Mouse (Mus musculus): ENCODE data around the gene Sorl1. TPM values are rescaled to one million over a fixed set of nuclear protein-coding genes. Genes with fewer than 3 reads are reported as not detected.

Gene Sorl1
- polyA plus RNA-seq, 1 experiment from 2014 or later: 13.3 TPM

GRCm38 (mm10) chr9:42148036-42148435 lies 23.9 kb upstream of the Sorl1 start:
- Histone ChIP-seq H3K36me3 (no peaks in the 10 kb centered on the region), H3K4me2 (no peak overlapping the region), H3K9ac (replicated peaks) (no peak overlapping the region), H3K4me3 (replicated peaks) (no peak overlapping the region), H3K27me3 (replicated peaks) (no peaks in the 10 kb centered on the region), H3K4me1 (peaks cover 6% of the 10 kb centered on the region), H3K27ac (replicated peaks) (no peak overlapping the region), H3K9me3 (replicated peaks) (no peaks in the 10 kb centered on the region)
- no peak for ATAC-seq (ENCODE audit: low FRiP score)
- WGBS: 85% methylated on average over 4 of the region's 4 CpGs

DNA sequence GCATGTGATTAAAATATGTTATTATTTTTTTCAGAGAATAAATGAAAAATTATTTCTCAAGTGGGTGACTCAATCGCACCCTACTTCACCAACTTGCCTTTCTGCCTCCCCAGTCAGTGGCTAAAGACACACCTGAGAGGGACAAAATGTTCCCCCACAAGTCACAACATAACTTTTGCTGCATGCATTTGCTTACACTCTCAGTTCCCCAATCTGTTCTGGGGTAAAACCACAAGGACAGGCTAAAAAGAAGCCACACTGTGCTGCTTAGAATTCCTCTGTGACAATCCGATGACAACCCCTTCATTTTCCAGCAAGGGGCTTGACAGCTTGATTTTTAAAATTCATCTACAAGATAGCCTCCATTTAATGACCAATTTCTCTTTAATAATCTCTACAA lies 22.4 kb upstream of the Sorl1 start:
- Histone ChIP-seq H3K36me3 (no peaks in the 10 kb centered on the region), H3K27ac (replicated peaks) (no peak overlapping the region), H3K27me3 (replicated peaks) (no peaks in the 10 kb centered on the region), H3K4me1 (peaks cover 8% of the 10 kb centered on the region), H3K4me2 (no peak overlapping the region), H3K4me3 (replicated peaks) (no peak overlapping the region), H3K9ac (replicated peaks) (no peak overlapping the region), H3K9me3 (replicated peaks) (no peaks in the 10 kb centered on the region)
- no peak for ATAC-seq (ENCODE audit: low FRiP score)
- WGBS: 88% methylated on average over 2 of the region's 2 CpGs

GRCm38 (mm10) chr9:42141549-42142210 lies 17.6 kb upstream of the Sorl1 start:
- ATAC-seq (ENCODE audit: low FRiP score): no peak
- no peak overlapping the region for H3K4me3 ChIP-seq (replicated peaks)
- WGBS: 82% methylated on average over 6 of the region's 6 CpGs
- no peaks in the 10 kb centered on the region for H3K9me3 ChIP-seq (replicated peaks)
- no peak overlapping the region for H3K27ac ChIP-seq (replicated peaks)
- H3K4me1 ChIP-seq: peaks cover 8% of the 10 kb centered on the region
- H3K4me2 ChIP-seq: no peak overlapping the region
- H3K36me3 ChIP-seq: no peaks in the 10 kb centered on the region
- no peaks in the 10 kb centered on the region for H3K27me3 ChIP-seq (replicated peaks)
- H3K9ac ChIP-seq (replicated peaks): no peak overlapping the region

GRCm38 (mm10) chr9:42138248-42138858 lies 14.3 kb upstream of the Sorl1 start:
- Histone ChIP-seq H3K4me1 (peaks cover 6% of the 10 kb centered on the region), H3K4me3 (replicated peaks) (no peak overlapping the region), H3K4me2 (no peak overlapping the region), H3K27me3 (replicated peaks) (no peaks in the 10 kb centered on the region), H3K36me3 (no peaks in the 10 kb centered on the region), H3K27ac (replicated peaks) (no peak overlapping the region), H3K9me3 (replicated peaks) (no peaks in the 10 kb centered on the region), H3K9ac (replicated peaks) (no peak overlapping the region)
- ATAC-seq (ENCODE audit: low FRiP score): no peak
- 93% methylated on average over 4 of the region's 4 CpGs for WGBS

DNA sequence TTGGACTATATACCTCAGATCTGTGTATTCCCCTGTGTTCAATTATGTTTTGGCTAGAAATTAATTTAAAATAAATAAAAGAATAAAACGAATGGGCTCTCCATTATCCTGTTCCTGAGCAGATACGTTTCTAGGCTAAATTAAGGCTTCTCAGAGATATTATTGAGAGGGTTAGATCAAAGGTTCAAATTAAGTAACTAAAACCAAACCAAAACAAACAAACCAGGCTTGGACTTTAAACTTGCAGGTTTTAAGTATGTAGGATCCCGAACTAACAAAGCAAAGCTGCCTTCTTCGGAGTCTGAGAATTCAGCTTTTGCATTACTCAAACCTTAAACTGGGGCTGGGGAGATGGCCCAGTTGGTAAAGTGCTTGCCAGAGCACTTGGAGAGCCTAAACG lies 13.5 kb upstream of the Sorl1 start:
- Histone ChIP-seq H3K9ac (replicated peaks) (no peak overlapping the region), H3K27me3 (replicated peaks) (no peaks in the 10 kb centered on the region), H3K27ac (replicated peaks) (no peak overlapping the region), H3K9me3 (replicated peaks) (no peaks in the 10 kb centered on the region), H3K36me3 (no peaks in the 10 kb centered on the region), H3K4me3 (replicated peaks) (no peak overlapping the region), H3K4me2 (no peak overlapping the region), H3K4me1 (no peaks in the 10 kb centered on the region)
- ATAC-seq (ENCODE audit: low FRiP score): no peak
- WGBS: 82% methylated on average over 5 of the region's 5 CpGs

GRCm38 (mm10) chr9:42130793-42131760 lies 7.0 kb upstream of the Sorl1 start:
- H3K4me2 ChIP-seq: no peak overlapping the region
- H3K4me1 ChIP-seq: no peaks in the 10 kb centered on the region; the same call in 1 of the 2 replicates
- H3K27me3 ChIP-seq (replicated peaks): no peaks in the 10 kb centered on the region
- H3K9me3 ChIP-seq (replicated peaks): no peaks in the 10 kb centered on the region
- H3K27ac ChIP-seq (replicated peaks): no peak overlapping the region
- H3K36me3 ChIP-seq: no peaks in the 10 kb centered on the region
- no peak overlapping the region for H3K9ac ChIP-seq (replicated peaks)
- H3K4me3 ChIP-seq (replicated peaks): no peak overlapping the region
- WGBS: 56% methylated on average over 13 of the region's 13 CpGs
- no peak for ATAC-seq (ENCODE audit: low FRiP score)

DNA sequence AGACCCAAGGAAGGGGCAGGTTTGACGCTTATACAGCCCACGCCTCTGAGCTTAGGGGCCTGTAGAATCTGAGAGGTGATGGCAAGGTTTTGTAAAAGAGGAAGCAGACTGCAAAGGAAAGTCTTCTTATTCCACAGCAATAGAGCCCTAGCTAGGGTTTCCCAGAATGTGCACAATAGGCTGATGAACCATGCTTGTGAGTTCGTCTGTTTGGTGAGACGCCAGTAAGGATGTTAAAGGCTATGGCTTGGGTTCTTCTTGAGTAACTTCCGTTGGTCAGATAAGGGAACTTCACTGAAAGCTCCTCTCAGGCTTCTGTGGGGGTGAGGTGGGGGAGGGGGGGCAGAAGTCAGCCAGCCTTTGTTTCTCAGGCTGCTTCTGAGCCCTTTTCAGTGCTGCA lies 3.9 kb upstream of the Sorl1 start:
- Histone ChIP-seq H3K27ac (replicated peaks) (no peak overlapping the region), H3K9ac (replicated peaks) (no peak overlapping the region), H3K4me3 (replicated peaks) (no peak overlapping the region), H3K4me2 (no peak overlapping the region), H3K36me3 (no peaks in the 10 kb centered on the region), H3K9me3 (replicated peaks) (no peaks in the 10 kb centered on the region), H3K27me3 (replicated peaks) (no peaks in the 10 kb centered on the region), H3K4me1 (peaks cover 16% of the 10 kb centered on the region)
- no peak for ATAC-seq (ENCODE audit: low FRiP score)
- 87% methylated on average over 5 of the region's 5 CpGs for WGBS

DNA sequence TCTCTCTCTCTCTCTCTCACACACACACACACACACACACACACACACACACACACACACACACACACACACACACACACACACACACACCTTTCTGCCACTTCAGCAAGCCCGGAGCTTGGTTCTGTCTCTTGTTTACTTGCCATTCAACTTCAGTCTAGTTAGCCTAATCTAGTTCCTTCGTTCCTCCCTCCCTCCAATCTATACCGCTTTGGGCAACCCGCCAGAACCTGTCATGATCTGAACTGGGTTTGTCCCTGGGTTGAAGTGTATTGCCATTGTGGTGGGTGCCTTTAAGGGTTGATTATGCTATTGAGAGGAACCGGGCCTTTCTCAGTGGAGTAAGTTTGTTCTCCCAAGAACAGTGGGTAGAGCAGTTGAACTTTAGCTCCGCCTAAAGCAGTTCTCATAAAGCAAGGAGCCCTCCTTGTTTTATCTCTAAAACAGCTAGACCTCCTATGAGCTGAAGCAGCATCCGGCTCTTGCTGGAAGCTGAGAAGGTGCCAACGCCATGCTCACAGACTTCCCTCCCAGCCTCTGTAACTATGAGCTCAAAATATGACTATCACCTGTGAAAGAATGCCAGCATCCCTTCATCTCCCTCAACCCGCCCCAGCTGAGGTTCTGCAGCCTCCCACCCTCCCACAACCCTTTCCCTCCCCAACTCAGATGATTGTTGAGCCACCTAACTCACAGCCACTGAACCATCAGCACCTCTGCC lies 1.3 kb upstream of the Sorl1 start:
- peaks cover 39% of the 10 kb centered on the region for H3K4me1 ChIP-seq
- no peak overlapping the region for H3K4me2 ChIP-seq
- no peaks in the 10 kb centered on the region for H3K27me3 ChIP-seq (replicated peaks)
- 85% methylated on average over 9 of the region's 9 CpGs for WGBS
- no peaks in the 10 kb centered on the region for H3K36me3 ChIP-seq
- H3K9ac ChIP-seq (replicated peaks): no peak overlapping the region
- no peak overlapping the region for H3K4me3 ChIP-seq (replicated peaks)
- no peak overlapping the region for H3K27ac ChIP-seq (replicated peaks)
- no peak for ATAC-seq (ENCODE audit: low FRiP score)
- H3K9me3 ChIP-seq (replicated peaks): no peaks in the 10 kb centered on the region

- ATAC-seq (ENCODE audit: low FRiP score): peak; percentile 36
These were observed 893 bp downstream of the Sorl1 start for GRCm38 (mm10) chr9:42123204-42123603.

GRCm38 (mm10) chr9:42122441-42122840 lies 1.7 kb downstream of the Sorl1 start:
- WGBS: 70% methylated on average over 6 of the region's 6 CpGs
- Histone ChIP-seq H3K4me2 (peak overlapping the region; percentile 96), H3K4me3 (replicated peaks) (peak overlapping the region; percentile 88), H3K9ac (replicated peaks) (peak overlapping the region; percentile 94; the same call in 1 of the 2 replicates), H3K27ac (replicated peaks) (no peak overlapping the region), H3K9me3 (replicated peaks) (no peaks in the 10 kb centered on the region), H3K4me1 (peaks cover 67% of the 10 kb centered on the region), H3K36me3 (no peaks in the 10 kb centered on the region), H3K27me3 (replicated peaks) (no peaks in the 10 kb centered on the region)
- ATAC-seq (ENCODE audit: low FRiP score): no peak

More at GRCm38 (mm10) chr9:42123204-42123603, 893 bp downstream of the Sorl1 start:
- H3K27ac ChIP-seq (replicated peaks): peak overlapping the region; percentile 86
- H3K36me3 ChIP-seq: no peaks in the 10 kb centered on the region
- peak overlapping the region; percentile 94 for H3K9ac ChIP-seq (replicated peaks)
- peak overlapping the region; percentile 96 for H3K4me2 ChIP-seq
- no peaks in the 10 kb centered on the region for H3K9me3 ChIP-seq (replicated peaks)
- H3K4me1 ChIP-seq: peaks cover 59% of the 10 kb centered on the region
- H3K27me3 ChIP-seq (replicated peaks): no peaks in the 10 kb centered on the region
- WGBS: 16% methylated on average over 11 of the region's 11 CpGs
- H3K4me3 ChIP-seq (replicated peaks): peak overlapping the region; percentile 88

DNA sequence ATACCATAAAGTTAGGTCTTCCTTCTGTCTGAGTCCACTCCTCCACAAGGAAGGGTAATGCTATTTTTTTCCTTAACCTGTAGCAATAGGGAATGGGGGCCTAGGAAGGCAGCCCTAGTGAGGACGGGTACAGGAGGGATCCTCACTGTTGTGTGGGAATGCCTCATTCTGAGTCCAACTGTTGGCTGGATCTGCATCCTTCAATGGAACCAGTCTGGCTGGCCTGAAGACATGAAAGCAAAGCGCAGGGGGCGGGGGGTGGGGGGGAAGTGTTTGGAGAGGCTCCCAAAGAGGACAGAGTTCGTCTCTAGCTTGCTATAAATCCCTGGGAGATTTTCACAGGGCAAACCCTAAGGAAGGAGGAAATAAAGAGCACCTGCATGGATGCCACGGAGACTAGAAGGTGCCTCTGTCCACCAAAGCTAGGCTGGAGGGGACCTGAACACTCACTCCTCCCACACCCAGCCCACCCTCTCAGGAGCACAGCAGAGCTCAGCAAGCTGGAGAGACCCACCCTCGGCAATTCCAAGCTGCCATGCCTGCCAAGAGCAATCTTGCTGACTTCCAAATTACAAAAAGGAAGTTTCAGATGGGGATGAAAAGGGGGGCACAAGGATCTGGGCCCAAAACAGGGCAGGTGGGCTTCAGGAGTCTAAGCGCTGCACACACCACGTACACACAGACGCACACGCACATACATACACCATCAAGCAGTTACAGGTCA lies 2.3 kb downstream of the Sorl1 start:
- Histone ChIP-seq H3K9ac (replicated peaks) (no peak overlapping the region), H3K36me3 (no peaks in the 10 kb centered on the region), H3K9me3 (replicated peaks) (no peaks in the 10 kb centered on the region), H3K4me3 (replicated peaks) (peak overlapping the region; percentile 88), H3K4me1 (peaks cover 73% of the 10 kb centered on the region), H3K27ac (replicated peaks) (no peak overlapping the region), H3K27me3 (replicated peaks) (no peaks in the 10 kb centered on the region), H3K4me2 (peak overlapping the region; percentile 96)
- no peak for ATAC-seq (ENCODE audit: low FRiP score)
- 71% methylated on average over 10 of the region's 10 CpGs for WGBS
